Mouse (Mus musculus) liver, embryonic 15.5 days (tissue): ENCODE data around the gene Nhlh1. TPM values are rescaled to one million over a fixed set of nuclear protein-coding genes. Genes with fewer than 3 reads are reported as not detected.

Experiments
- ATAC-seq: fragments of 200-750 bp; cut with Nextera tagmentation; 2 replicates; pipeline ENCODE4 v1.8.0; 2017; ENCODE audit warnings: moderate number of reproducible peaks, mild to moderate bottlenecking, moderate library complexity; ENCODE audit not compliant: insufficient read depth
- H3K27ac ChIP-seq: fragments of 300-500 bp; sonication (generic); replicated peaks from 2 replicates; pipeline ENCODE4 v1.5.1; 2015; ENCODE audit warnings: mild to moderate bottlenecking, inconsistent platforms
- H3K27me3 ChIP-seq: fragments of 300-500 bp; sonication (generic); 2 replicates; pipeline ENCODE4 v1.6.1; 2015; ENCODE audit warnings: mild to moderate bottlenecking, inconsistent platforms
- H3K36me3 ChIP-seq: fragments of 300-500 bp; sonication (generic); replicated peaks from 2 replicates; pipeline ENCODE4 v1.6.1; 2015; ENCODE audit warnings: moderate library complexity, mild to moderate bottlenecking, inconsistent platforms
- H3K4me1 ChIP-seq: fragments of 300-500 bp; sonication (generic); replicated peaks from 2 replicates; pipeline ENCODE4 v1.6.1; 2015; ENCODE audit warnings: inconsistent platforms
- H3K4me2 ChIP-seq: fragments of 300-500 bp; sonication (generic); 2 replicates; pipeline ENCODE4 v1.6.1; 2015; ENCODE audit warnings: moderate library complexity, mild to moderate bottlenecking, inconsistent platforms
- H3K4me3 ChIP-seq: fragments of 300-500 bp; sonication (generic); replicated peaks from 2 replicates; pipeline ENCODE4 v1.5.1; 2015; ENCODE audit warnings: mild to moderate bottlenecking, inconsistent platforms
- H3K9ac ChIP-seq: fragments of 300-500 bp; sonication (generic); 2 replicates; pipeline ENCODE4 v1.6.1; 2015; ENCODE audit warnings: moderate library complexity, mild to moderate bottlenecking, inconsistent platforms
- H3K9me3 ChIP-seq: fragments of 300-500 bp; sonication (generic); replicated peaks from 2 replicates; pipeline ENCODE4 v1.6.1; 2016; ENCODE audit warnings: inconsistent platforms
- WGBS: fragments of 180-500 bp; shearing (Covaris S2); methylation state at CpG from one replicate; pipeline ENCODE4 v1.1.7; 2015; ENCODE audit warnings: mixed read lengths; ENCODE audit not compliant: insufficient replicate concordance; 5-methylcytosine and 5-hydroxymethylcytosine counted together
- polyA plus RNA-seq: library from polyadenylated mRNA; unstranded; fragments of >200 nt; fragmentation: Nextera tagmentation; extraction: Ambion mirVana; gene quantifications from 2 replicates; pipeline ENCODE4 v1.2.1, GENCODE M21; 2015

Gene Nhlh1
- polyA plus RNA-seq, 1 experiment from 2014 or later: not detected

DNA sequence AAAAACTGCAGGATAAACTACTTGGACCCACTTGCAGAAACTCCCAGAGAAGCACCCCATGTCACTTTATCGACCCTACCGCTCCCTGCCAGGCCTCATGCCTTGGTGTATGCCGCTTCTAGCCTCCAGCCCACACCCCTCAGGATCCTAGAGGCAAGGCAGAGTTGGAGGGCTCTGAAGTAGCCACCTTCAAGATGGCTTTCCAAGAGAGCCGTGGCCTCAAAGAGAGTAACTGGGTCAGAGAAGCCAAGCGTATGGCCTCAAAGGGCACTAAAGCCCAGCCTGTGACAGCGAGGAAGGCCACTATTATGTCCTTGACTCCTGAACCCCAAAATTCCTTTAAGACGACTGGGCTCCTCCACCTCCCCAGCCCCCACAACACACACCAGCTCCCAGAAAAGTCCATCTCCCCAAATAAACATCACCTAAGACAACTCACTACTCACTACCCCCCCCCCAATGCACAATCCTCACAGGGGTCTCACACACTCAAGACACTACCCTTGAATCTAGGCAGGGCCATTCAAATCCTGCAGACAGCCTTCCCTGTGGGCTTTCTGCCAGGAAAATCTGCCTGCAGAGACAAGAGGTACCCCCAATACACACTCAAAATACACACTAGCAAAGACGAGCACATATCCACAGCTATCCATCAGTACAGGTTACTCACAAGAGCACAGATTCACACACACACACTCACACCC is 32.0 kb downstream of the Nhlh1 start:
- Histone ChIP-seq H3K9ac (no peak overlapping the region), H3K4me1 (peaks cover 7% of the 10 kb centered on the region), H3K9me3 (no peaks in the 10 kb centered on the region), H3K4me2 (no peak overlapping the region), H3K27me3 (peaks cover 13% of the 10 kb centered on the region), H3K4me3 (no peak overlapping the region), H3K27ac (no peak overlapping the region), H3K36me3 (no peaks in the 10 kb centered on the region)
- ATAC-seq: no peak
- 63% methylated on average over 8 of the region's 8 CpGs for WGBS

DNA sequence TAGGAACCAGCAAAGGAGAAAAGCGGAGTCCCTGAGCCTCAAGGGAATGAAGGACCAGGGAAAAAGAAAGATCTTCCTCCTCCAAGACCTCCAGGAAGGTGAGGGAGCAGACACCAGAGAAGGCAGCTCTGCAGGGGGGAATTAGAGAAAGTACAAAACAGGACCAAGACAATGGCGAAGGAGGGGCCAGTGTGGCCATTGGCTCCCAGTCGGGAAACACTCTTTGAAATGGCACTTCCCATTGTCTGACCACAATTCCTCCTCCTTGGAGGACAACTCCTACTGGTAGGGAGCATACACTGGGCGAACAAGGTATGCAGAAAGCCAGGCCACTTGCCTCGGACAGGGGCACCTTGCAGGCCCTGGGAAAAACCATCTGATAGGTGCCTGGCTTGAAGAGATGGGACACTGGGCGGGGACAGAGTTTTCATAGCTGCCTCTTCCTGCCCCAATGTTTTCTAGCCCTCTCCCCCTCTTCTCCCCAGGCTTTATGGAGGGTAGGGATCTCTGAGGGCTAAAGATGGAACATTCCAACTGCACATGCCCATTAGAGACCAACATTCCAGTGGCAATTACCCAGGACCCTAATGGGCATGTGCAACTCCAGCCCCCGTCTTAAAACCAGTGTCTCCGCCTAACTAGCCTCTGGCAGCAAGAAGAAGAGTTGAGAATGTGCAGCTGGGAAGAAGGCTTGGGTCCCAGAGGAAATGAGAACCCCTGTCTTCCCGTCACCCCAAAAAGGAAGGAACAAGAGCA is 33.1 kb downstream of the Nhlh1 start:
- Histone ChIP-seq H3K9ac (no peak overlapping the region), H3K36me3 (no peaks in the 10 kb centered on the region), H3K4me1 (peaks cover 7% of the 10 kb centered on the region), H3K9me3 (no peaks in the 10 kb centered on the region), H3K4me2 (no peak overlapping the region), H3K27ac (no peak overlapping the region), H3K4me3 (no peak overlapping the region), H3K27me3 (peaks cover 13% of the 10 kb centered on the region)
- no peak for ATAC-seq
- 50% methylated on average over 9 of the region's 9 CpGs for WGBS

GRCm38 (mm10) chr1:172019863-172020521 is 37.4 kb downstream of the Nhlh1 start:
- no peak overlapping the region for H3K27ac ChIP-seq
- no peaks in the 10 kb centered on the region for H3K36me3 ChIP-seq
- no peak for ATAC-seq
- H3K4me2 ChIP-seq: no peak overlapping the region
- 63% methylated on average over 10 of the region's 10 CpGs for WGBS
- H3K9ac ChIP-seq: no peak overlapping the region
- no peaks in the 10 kb centered on the region for H3K27me3 ChIP-seq
- H3K4me1 ChIP-seq: no peaks in the 10 kb centered on the region
- no peak overlapping the region for H3K4me3 ChIP-seq
- no peaks in the 10 kb centered on the region for H3K9me3 ChIP-seq

DNA sequence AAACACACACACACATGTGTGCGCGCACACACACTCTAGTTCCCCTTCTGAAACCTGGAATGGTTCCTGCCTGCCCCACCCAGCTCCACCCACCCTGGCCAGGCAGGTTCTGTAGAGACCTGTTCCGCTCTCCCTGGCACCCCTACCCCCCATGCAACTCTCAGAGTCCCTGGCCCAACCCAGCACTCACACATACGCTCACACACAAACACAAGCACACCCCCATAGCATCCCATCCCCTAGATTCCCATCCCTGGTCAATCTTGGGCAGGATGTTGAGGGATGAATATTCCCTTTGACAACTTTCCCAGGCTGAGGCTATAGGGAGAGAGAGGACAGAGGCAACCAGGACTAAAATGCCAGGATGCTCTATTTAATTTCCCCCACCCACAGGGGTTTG is 38.0 kb downstream of the Nhlh1 start:
- no peak for ATAC-seq

DNA sequence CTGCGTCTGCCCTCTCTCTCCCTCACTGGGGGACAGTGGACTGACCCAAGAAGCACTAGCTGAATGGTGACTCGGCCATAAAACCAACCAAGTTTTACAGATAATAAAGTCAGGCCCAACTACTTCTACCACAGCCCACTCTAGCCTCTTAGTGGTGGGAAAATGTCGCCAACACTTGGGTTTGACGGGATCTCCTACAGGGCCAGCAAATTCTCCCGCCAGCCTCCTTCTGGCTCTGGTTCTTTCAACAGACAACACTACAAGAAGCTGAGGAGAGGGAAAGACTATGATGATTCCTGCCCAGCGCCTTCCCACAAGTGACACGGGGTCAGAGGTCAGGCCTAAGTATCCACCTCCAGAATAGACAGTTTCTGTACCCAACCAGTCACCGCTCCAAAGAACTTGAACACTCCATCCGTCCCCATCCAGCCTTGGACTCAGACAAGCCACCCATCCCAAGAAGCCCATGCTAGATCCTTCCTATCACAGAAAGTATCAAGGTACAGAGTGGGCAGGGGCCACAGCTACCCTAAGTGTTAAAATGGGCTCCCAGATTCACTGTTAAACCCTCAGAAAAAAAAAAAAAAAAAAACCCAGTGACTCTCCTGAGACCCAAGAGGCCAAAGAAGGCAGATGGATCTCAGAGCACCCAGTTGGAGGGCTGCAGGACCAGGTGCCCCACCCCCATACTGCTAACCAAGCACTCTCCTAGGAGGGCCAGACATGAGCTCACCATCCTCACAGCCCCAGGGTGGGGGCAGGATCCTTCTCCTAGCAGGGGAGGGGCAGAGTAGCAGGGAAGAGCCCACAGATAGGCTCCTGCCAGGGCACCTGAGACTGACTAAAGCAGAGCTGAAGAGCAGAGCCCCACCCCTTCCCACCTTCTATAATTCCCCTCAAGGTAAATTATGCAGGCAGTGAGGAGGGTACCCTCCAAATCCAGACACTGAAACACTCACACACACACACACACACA is 38.7 kb downstream of the Nhlh1 start:
- H3K4me1 ChIP-seq: no peaks in the 10 kb centered on the region
- no peaks in the 10 kb centered on the region for H3K9me3 ChIP-seq
- no peak for ATAC-seq
- no peaks in the 10 kb centered on the region for H3K36me3 ChIP-seq
- H3K27ac ChIP-seq: no peak overlapping the region
- H3K4me3 ChIP-seq: no peak overlapping the region
- H3K4me2 ChIP-seq: no peak overlapping the region
- no peaks in the 10 kb centered on the region for H3K27me3 ChIP-seq
- H3K9ac ChIP-seq: no peak overlapping the region
- 64% methylated on average over 9 of the region's 9 CpGs for WGBS

More for the DNA sequence above, 38.0 kb downstream of the Nhlh1 start:
- Histone ChIP-seq H3K27me3 (no peaks in the 10 kb centered on the region), H3K36me3 (no peaks in the 10 kb centered on the region), H3K4me1 (no peaks in the 10 kb centered on the region), H3K9ac (no peak overlapping the region), H3K27ac (no peak overlapping the region), H3K9me3 (no peaks in the 10 kb centered on the region), H3K4me3 (no peak overlapping the region), H3K4me2 (no peak overlapping the region)
- 82% methylated on average over 4 of the region's 4 CpGs for WGBS

DNA sequence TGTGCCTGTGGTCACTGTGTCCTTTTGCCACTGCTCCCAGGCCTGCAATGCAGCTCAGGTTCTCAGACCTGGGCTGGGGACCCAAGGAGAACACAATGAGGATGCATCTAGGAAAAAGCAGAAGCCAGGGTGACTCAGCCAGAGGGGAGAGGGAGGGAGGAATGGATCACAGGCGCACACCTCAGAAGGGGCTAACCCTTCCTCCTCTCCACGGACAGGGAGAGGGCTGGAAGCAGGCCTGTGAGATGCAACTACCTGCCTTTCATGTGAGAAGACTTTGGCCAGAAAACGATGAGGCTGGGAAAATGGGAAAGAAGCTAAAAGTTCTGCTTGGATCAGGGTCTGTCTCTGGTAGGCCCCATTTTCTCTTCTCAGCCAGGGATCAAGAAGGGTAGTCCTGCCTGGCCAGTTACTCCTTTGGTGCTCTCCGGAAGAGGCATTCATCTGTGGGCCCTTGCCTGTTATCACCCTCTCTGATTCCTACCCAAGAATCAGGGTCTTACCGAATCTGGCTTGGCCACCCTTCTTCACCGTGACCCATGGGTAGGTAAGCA is 39.8 kb downstream of the Nhlh1 start:
- Histone ChIP-seq H3K4me3 (no peak overlapping the region), H3K36me3 (no peaks in the 10 kb centered on the region), H3K9ac (no peak overlapping the region), H3K27ac (no peak overlapping the region), H3K9me3 (no peaks in the 10 kb centered on the region), H3K27me3 (no peaks in the 10 kb centered on the region), H3K4me1 (no peaks in the 10 kb centered on the region), H3K4me2 (no peak overlapping the region)
- 60% methylated on average over 6 of the region's 6 CpGs for WGBS
- ATAC-seq: no peak

DNA sequence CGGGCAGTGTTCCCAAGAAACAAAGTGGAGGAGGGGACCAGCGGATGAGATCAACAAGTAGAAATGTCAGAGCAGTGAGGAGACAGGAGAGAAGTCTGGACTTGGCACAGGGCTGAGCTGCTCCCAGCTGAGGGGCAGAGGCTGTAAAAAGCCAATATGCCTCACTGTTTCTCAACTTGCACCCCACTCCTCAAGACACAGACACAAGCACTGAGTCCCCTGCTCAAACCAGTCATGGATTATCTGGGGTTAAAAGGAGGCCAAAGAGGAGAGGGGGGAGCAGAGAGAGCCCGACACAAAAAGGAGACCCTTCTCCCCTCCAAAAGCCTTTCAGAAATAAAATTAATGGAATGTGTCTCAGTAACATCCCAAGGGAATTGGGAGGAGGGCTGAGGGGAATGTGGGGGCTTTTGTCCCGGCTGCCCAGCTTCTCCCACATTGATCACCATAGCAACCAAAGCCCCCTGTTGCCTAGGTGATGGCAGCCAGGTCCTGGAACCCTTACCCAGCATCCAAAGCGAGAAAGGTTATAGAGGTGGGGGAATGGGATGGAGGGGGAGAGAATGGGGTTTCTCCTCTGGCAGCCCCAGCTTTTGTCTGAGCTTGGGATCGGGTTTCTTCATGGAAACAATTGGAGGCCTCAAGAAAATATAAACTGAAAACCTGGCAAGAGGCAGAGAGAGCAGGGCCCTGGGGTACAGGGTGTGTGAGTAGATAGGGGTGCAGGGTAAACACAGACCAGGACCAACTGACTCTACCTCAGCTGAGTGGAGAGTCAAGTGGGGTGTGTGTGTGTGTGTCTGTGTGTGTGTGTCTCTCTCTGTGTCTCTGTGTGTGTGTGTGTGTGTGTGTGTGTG is 40.5 kb downstream of the Nhlh1 start:
- H3K27ac ChIP-seq: no peak overlapping the region
- H3K9ac ChIP-seq: no peak overlapping the region
- 52% methylated on average over 6 of the region's 6 CpGs for WGBS
- no peaks in the 10 kb centered on the region for H3K36me3 ChIP-seq
- no peak overlapping the region for H3K4me3 ChIP-seq
- H3K27me3 ChIP-seq: no peaks in the 10 kb centered on the region
- ATAC-seq: no peak
- H3K4me1 ChIP-seq: no peaks in the 10 kb centered on the region
- no peak overlapping the region for H3K4me2 ChIP-seq
- no peaks in the 10 kb centered on the region for H3K9me3 ChIP-seq

DNA sequence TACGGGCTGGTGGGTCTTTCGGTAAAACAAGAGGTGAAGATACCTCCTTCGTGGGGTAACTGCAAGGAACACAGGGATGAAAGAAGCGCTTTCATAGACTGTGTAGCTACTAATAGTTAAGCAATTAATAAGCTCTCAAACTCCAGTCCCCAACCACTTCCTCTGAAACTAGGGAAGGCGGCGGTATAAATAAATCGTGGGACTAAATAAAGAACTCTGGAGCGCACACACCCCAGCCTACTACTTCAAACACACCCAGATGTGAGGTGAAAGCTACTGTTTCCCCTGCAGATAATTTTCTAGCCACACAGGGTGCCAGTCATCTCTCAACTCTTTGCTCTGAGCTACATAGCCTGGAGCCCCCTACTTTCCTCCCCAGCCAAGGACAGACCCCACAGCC is 41.3 kb downstream of the Nhlh1 start:
- no peaks in the 10 kb centered on the region for H3K9me3 ChIP-seq
- no peak overlapping the region for H3K4me3 ChIP-seq
- no peaks in the 10 kb centered on the region for H3K36me3 ChIP-seq
- H3K27ac ChIP-seq: no peak overlapping the region
- 55% methylated on average over 8 of the region's 8 CpGs for WGBS
- H3K4me1 ChIP-seq: no peaks in the 10 kb centered on the region
- H3K27me3 ChIP-seq: no peaks in the 10 kb centered on the region
- no peak for ATAC-seq
- no peak overlapping the region for H3K4me2 ChIP-seq
- H3K9ac ChIP-seq: no peak overlapping the region

DNA sequence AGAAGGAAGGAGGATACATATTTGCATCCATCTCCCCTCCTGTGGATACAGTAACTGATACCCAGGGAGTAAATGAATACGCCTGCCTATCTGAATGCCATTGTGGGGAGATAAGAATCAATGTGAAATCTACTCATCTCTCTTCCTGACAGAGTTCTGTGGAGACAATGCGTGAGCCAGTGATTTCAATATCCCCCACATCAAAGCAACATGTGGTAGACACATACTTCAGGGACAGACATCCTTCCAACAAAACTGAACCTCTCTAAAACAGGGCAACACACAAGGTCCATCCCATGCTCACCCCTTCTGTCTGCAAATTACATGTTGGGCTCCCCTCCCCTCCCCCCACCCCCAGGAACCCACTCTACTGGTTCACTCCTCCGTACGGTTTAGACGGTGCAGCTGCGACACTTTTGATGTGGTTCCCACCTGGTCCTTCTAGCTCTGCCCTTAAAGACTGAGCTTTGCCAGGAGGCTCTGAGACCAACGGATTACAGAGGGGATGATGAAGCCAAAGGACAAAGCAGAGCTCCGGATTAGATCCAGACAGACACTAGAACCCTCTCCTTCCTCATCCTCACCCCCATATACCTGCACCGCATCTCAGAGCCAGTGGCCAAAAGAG is 41.9 kb downstream of the Nhlh1 start:
- Histone ChIP-seq H3K4me2 (no peak overlapping the region), H3K9ac (no peak overlapping the region), H3K27ac (no peak overlapping the region), H3K9me3 (no peaks in the 10 kb centered on the region), H3K36me3 (no peaks in the 10 kb centered on the region), H3K27me3 (no peaks in the 10 kb centered on the region), H3K4me3 (no peak overlapping the region), H3K4me1 (no peaks in the 10 kb centered on the region)
- no peak for ATAC-seq
- 58% methylated on average over 9 of the region's 9 CpGs for WGBS
